Mouse (Mus musculus): ENCODE results near the gene Clec3a. TPM values are rescaled to one million over a fixed set of nuclear protein-coding genes. Genes with fewer than 3 reads are reported as not detected.

Gene Clec3a
- polyA plus RNA-seq, 1 experiment from 2014 or later: not detected

- 81% methylated on average over 3 of the region's 3 CpGs for WGBS
- no peak overlapping the region for H3K27ac ChIP-seq (ENCODE audit: low read depth, low read length)
- no peaks in the 10 kb centered on the region for H3K36me3 ChIP-seq (ENCODE audit: control insufficient read depth, insufficient read depth, low read length)
- ATAC-seq (no peak), DNase-seq (ENCODE audit: low spot score) (no peak)
- no peaks in the 10 kb centered on the region for H3K27me3 ChIP-seq (replicated peaks; ENCODE audit: control insufficient read depth, insufficient read depth, low read length)
- no peaks in the 10 kb centered on the region for H3K9me3 ChIP-seq (replicated peaks; ENCODE audit: control insufficient read depth, low read length)
- H3K4me3 ChIP-seq (ENCODE audit: low read depth, low read length): no peak overlapping the region
- no peak overlapping the region for H3K9ac ChIP-seq (ENCODE audit: low read length)
- no peak overlapping the region for H3K4me2 ChIP-seq (ENCODE audit: low read length)
- H3K4me1 ChIP-seq (ENCODE audit: control insufficient read depth, insufficient read depth, low read length): no peaks in the 10 kb centered on the region
These were observed 6.5 kb upstream of the Clec3a start for GRCm38 (mm10) chr8:114411421-114411820.

- no peak for DNase-seq (ENCODE audit: low spot score)
- H3K4me3 ChIP-seq (ENCODE audit: low read depth, low read length): no peak overlapping the region
- 81% methylated on average over 5 of the region's 5 CpGs for WGBS
- H3K9ac ChIP-seq (ENCODE audit: low read length): no peak overlapping the region
- no peak overlapping the region for H3K4me2 ChIP-seq (ENCODE audit: low read length)
- H3K27ac ChIP-seq (ENCODE audit: low read depth, low read length): no peak overlapping the region
- no peak for ATAC-seq
- H3K27me3 ChIP-seq (replicated peaks; ENCODE audit: control insufficient read depth, insufficient read depth, low read length): no peaks in the 10 kb centered on the region
- no peaks in the 10 kb centered on the region for H3K9me3 ChIP-seq (replicated peaks; ENCODE audit: control insufficient read depth, low read length)
- no peaks in the 10 kb centered on the region for H3K36me3 ChIP-seq (ENCODE audit: control insufficient read depth, insufficient read depth, low read length)
- H3K4me1 ChIP-seq (ENCODE audit: control insufficient read depth, insufficient read depth, low read length): no peaks in the 10 kb centered on the region
These were observed 600 bp downstream of the Clec3a start for GRCm38 (mm10) chr8:114418486-114418885.

- Histone ChIP-seq H3K27ac (ENCODE audit: low read depth, low read length) (no peak overlapping the region), H3K9me3 (replicated peaks; ENCODE audit: control insufficient read depth, low read length) (no peaks in the 10 kb centered on the region), H3K4me1 (ENCODE audit: control insufficient read depth, insufficient read depth, low read length) (no peaks in the 10 kb centered on the region), H3K4me2 (ENCODE audit: low read length) (no peak overlapping the region), H3K36me3 (ENCODE audit: control insufficient read depth, insufficient read depth, low read length) (no peaks in the 10 kb centered on the region), H3K27me3 (replicated peaks; ENCODE audit: control insufficient read depth, insufficient read depth, low read length) (no peaks in the 10 kb centered on the region), H3K4me3 (ENCODE audit: low read depth, low read length) (no peak overlapping the region), H3K9ac (ENCODE audit: low read length) (no peak overlapping the region)
- DNase-seq (ENCODE audit: low spot score) (no peak), ATAC-seq (no peak)
- 85% methylated on average over 6 of the region's 6 CpGs for WGBS
These were observed 1.0 kb downstream of the Clec3a start for GRCm38 (mm10) chr8:114418904-114419303.

GRCm38 (mm10) chr8:114421544-114421943 lies 3.7 kb downstream of the Clec3a start:
- H3K9ac ChIP-seq (ENCODE audit: low read length): no peak overlapping the region
- no peak for ATAC-seq

GRCm38 (mm10) chr8:114438236-114438635 lies 20.4 kb downstream of the Clec3a start:
- DNase-seq (ENCODE audit: low spot score) (peak; percentile 69), ATAC-seq (no peak)
- WGBS: 10% methylated on average over 6 of the region's 6 CpGs
- Histone ChIP-seq H3K4me3 (ENCODE audit: low read depth, low read length) (no peak overlapping the region), H3K36me3 (ENCODE audit: control insufficient read depth, insufficient read depth, low read length) (no peaks in the 10 kb centered on the region), H3K4me2 (ENCODE audit: low read length) (no peak overlapping the region), H3K9me3 (replicated peaks; ENCODE audit: control insufficient read depth, low read length) (no peaks in the 10 kb centered on the region), H3K4me1 (ENCODE audit: control insufficient read depth, insufficient read depth, low read length) (peaks cover 6% of the 10 kb centered on the region; the same call in 1 of the 2 replicates), H3K27ac (ENCODE audit: low read depth, low read length) (no peak overlapping the region), H3K27me3 (replicated peaks; ENCODE audit: control insufficient read depth, insufficient read depth, low read length) (no peaks in the 10 kb centered on the region), H3K9ac (ENCODE audit: low read length) (no peak overlapping the region)

More at GRCm38 (mm10) chr8:114421544-114421943, 3.7 kb downstream of the Clec3a start:
- Histone ChIP-seq H3K9me3 (replicated peaks; ENCODE audit: control insufficient read depth, low read length) (no peaks in the 10 kb centered on the region), H3K4me3 (ENCODE audit: low read depth, low read length) (no peak overlapping the region), H3K4me2 (ENCODE audit: low read length) (no peak overlapping the region), H3K36me3 (ENCODE audit: control insufficient read depth, insufficient read depth, low read length) (no peaks in the 10 kb centered on the region), H3K4me1 (ENCODE audit: control insufficient read depth, insufficient read depth, low read length) (no peaks in the 10 kb centered on the region), H3K27ac (ENCODE audit: low read depth, low read length) (no peak overlapping the region), H3K27me3 (replicated peaks; ENCODE audit: control insufficient read depth, insufficient read depth, low read length) (no peaks in the 10 kb centered on the region)
- DNase-seq (ENCODE audit: low spot score): no peak
- WGBS: 82% methylated on average over 4 of the region's 4 CpGs

- peaks cover 6% of the 10 kb centered on the region; the same call in 1 of the 2 replicates for H3K4me1 ChIP-seq (ENCODE audit: control insufficient read depth, insufficient read depth, low read length)
- peak within 1 kb of the TSS; percentile 86 for H3K4me2 ChIP-seq (ENCODE audit: low read length)
- H3K9me3 ChIP-seq (replicated peaks; ENCODE audit: control insufficient read depth, low read length): no peaks in the 10 kb centered on the region
- DNase-seq (ENCODE audit: low spot score) (peak; percentile 99), ATAC-seq (peak; percentile 99)
- WGBS: under 1% methylated on average over 54 of the region's 54 CpGs
- no peaks in the 10 kb centered on the region for H3K36me3 ChIP-seq (ENCODE audit: control insufficient read depth, insufficient read depth, low read length)
- H3K27me3 ChIP-seq (replicated peaks; ENCODE audit: control insufficient read depth, insufficient read depth, low read length): no peaks in the 10 kb centered on the region
- H3K27ac ChIP-seq (ENCODE audit: low read depth, low read length): peak within 1 kb of the TSS; percentile 77
- peak within 1 kb of the TSS; percentile 70 for H3K9ac ChIP-seq (ENCODE audit: low read length)
- H3K4me3 ChIP-seq (ENCODE audit: low read depth, low read length): peak within 1 kb of the TSS; percentile 66
These were observed 21.7 kb downstream of the Clec3a start, which contains the start of gene Wwox for GRCm38 (mm10) chr8:114439334-114440204. Gene Wwox (plus strand): TSS chr8:114439655.

GRCm38 (mm10) chr8:114440205-114440589 lies 22.3 kb downstream of the Clec3a start:
- Histone ChIP-seq H3K36me3 (ENCODE audit: control insufficient read depth, insufficient read depth, low read length) (no peaks in the 10 kb centered on the region), H3K4me2 (ENCODE audit: low read length) (peak overlapping the region; percentile 86), H3K4me1 (ENCODE audit: control insufficient read depth, insufficient read depth, low read length) (peaks cover 6% of the 10 kb centered on the region; the same call in 1 of the 2 replicates), H3K9ac (ENCODE audit: low read length) (peak overlapping the region; percentile 70), H3K9me3 (replicated peaks; ENCODE audit: control insufficient read depth, low read length) (no peaks in the 10 kb centered on the region), H3K4me3 (ENCODE audit: low read depth, low read length) (peak overlapping the region; percentile 66), H3K27me3 (replicated peaks; ENCODE audit: control insufficient read depth, insufficient read depth, low read length) (no peaks in the 10 kb centered on the region), H3K27ac (ENCODE audit: low read depth, low read length) (0 out of 2 replicates have a peak overlapping the region, but pooled peaks have one; percentile 77)
- ATAC-seq (no peak), DNase-seq (ENCODE audit: low spot score) (peak; percentile 27)
- 20% methylated on average over 5 of the region's 5 CpGs for WGBS

GRCm38 (mm10) chr8:114441616-114442015 lies 23.7 kb downstream of the Clec3a start:
- Histone ChIP-seq H3K4me2 (ENCODE audit: low read length) (no peak overlapping the region), H3K4me3 (ENCODE audit: low read depth, low read length) (no peak overlapping the region), H3K27me3 (replicated peaks; ENCODE audit: control insufficient read depth, insufficient read depth, low read length) (no peaks in the 10 kb centered on the region), H3K9me3 (replicated peaks; ENCODE audit: control insufficient read depth, low read length) (no peaks in the 10 kb centered on the region), H3K9ac (ENCODE audit: low read length) (no peak overlapping the region), H3K36me3 (ENCODE audit: control insufficient read depth, insufficient read depth, low read length) (no peaks in the 10 kb centered on the region), H3K27ac (ENCODE audit: low read depth, low read length) (no peak overlapping the region), H3K4me1 (ENCODE audit: control insufficient read depth, insufficient read depth, low read length) (peaks cover 6% of the 10 kb centered on the region; the same call in 1 of the 2 replicates)
- ATAC-seq: no peak
- 83% methylated on average over 4 of the region's 4 CpGs for WGBS
- no peak for DNase-seq (ENCODE audit: low spot score)

- Histone ChIP-seq H3K4me1 (ENCODE audit: control insufficient read depth, insufficient read depth, low read length) (no peaks in the 10 kb centered on the region), H3K9me3 (replicated peaks; ENCODE audit: control insufficient read depth, low read length) (no peaks in the 10 kb centered on the region), H3K27ac (ENCODE audit: low read depth, low read length) (no peak overlapping the region), H3K4me2 (ENCODE audit: low read length) (no peak overlapping the region), H3K4me3 (ENCODE audit: low read depth, low read length) (no peak overlapping the region), H3K36me3 (ENCODE audit: control insufficient read depth, insufficient read depth, low read length) (0 out of 2 replicates have a peak, but pooled peaks cover 6% of the 10 kb centered on the region), H3K27me3 (replicated peaks; ENCODE audit: control insufficient read depth, insufficient read depth, low read length) (no peaks in the 10 kb centered on the region), H3K9ac (ENCODE audit: low read length) (no peak overlapping the region)
- DNase-seq (ENCODE audit: low spot score) (no peak), ATAC-seq (no peak)
- WGBS: 91% methylated on average over 7 of the region's 7 CpGs
These were observed 29.0 kb downstream of the Clec3a start for GRCm38 (mm10) chr8:114446884-114447283.
